Mouse (Mus musculus): ENCODE data around the gene Schip1.

DNA sequence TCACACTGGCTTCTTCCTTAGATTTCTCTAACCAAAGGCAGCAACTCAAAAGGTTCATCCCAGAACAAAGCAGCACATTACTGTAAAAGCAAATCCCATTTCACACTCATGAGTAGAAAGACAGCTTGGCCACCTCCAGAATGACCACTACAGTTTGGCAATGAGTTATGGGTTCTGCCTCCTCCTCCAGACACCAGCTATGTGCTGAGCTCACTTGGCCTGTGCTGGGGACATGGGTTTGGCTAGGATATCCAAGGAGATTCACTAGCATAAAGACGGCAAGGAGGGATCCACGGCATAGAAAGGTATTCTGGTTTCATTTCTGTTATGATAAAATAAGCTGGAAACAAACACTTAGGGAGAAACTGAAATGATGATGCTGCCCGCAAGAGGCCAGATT lies 323.4 kb downstream of the Schip1 start:
- no peak for TF ChIP-seq CTCF (IDR thresholded peaks at IDR 0.05; ENCODE audit: insufficient read depth, low read length)
- TF ChIP-seq POLR2A (IDR thresholded peaks at IDR 0.05; ENCODE audit: borderline replicate concordance, extremely low read depth, low read depth, low read length), result no peak

Data from lung, adult 2 months (tissue).